ENCODE assay signal across 17 mouse cellular contexts in genomic region chr6:135202668-135203067, GRCm38 (mm10). TPM values are rescaled to one million over a fixed set of nuclear protein-coding genes. Genes with fewer than 3 reads are reported as not detected.
A peak's percentile ranks its signal among the peaks of the same experiment; 100 is the strongest.
DNase-seq lines count a peak whose midpoint lies in the region; ATAC-seq and TF ChIP-seq lines count a peak whose summit lies in the region.
"Had no signal": no experiment of that assay in that cellular context is flagged by ENCODE, and none has a peak within 500 bp of the region (broad histone marks: within the 10 kb centered on the region; RNA-seq: fewer than 3 reads in every experiment).

No protein-coding gene starts in this region.

- H3K27ac ChIP-seq in kidney, postnatal 0 days = no peak overlapping the region
- H3K27ac ChIP-seq in neural tube, embryonic 13.5 days (replicated peaks) = 0 out of 2 replicates have a peak overlapping the region, but pooled peaks have one; percentile 33
- H3K27ac ChIP-seq in neural tube, embryonic 15.5 days (replicated peaks) = no peak overlapping the region
- no peak overlapping the region for H3K27ac ChIP-seq in bone marrow, adult 2 months (ENCODE audit: control insufficient read depth, insufficient read depth, low read depth, low read length, poor library complexity)
- H3K27ac ChIP-seq: embryonic facial prominence, embryonic 13.5 days; gastrocnemius, adult 2 months; hindbrain, embryonic 13.5 days had no signal

- no peak overlapping the region for H3K9ac ChIP-seq in kidney, postnatal 0 days (ENCODE audit: low read depth, low read length)
- no peak overlapping the region for H3K9ac ChIP-seq in neural tube, embryonic 13.5 days
- H3K9ac ChIP-seq in neural tube, embryonic 15.5 days (replicated peaks) = no peak overlapping the region
- H3K9ac ChIP-seq: embryonic facial prominence, embryonic 13.5 days; hindbrain, embryonic 13.5 days; midbrain, embryonic 15.5 days had no signal

- WGBS in kidney, postnatal 0 days = 87% methylated on average over 6 of the region's 6 CpGs
- 91% methylated on average over 6 of the region's 6 CpGs for WGBS in neural tube, embryonic 13.5 days
- 90% methylated on average over 6 of the region's 6 CpGs for WGBS in neural tube, embryonic 15.5 days
- 87% methylated on average over 6 of the region's 6 CpGs for WGBS in bone marrow, adult 2 months

- no peaks in the 10 kb centered on the region for H3K9me3 ChIP-seq in kidney, postnatal 0 days (replicated peaks; ENCODE audit: low read length)
- H3K9me3 ChIP-seq in neural tube, embryonic 13.5 days = no peaks in the 10 kb centered on the region
- no peaks in the 10 kb centered on the region for H3K9me3 ChIP-seq in neural tube, embryonic 15.5 days (replicated peaks)
- H3K9me3 ChIP-seq: embryonic facial prominence, embryonic 13.5 days; hindbrain, embryonic 13.5 days; midbrain, embryonic 15.5 days had no signal

- no peaks in the 10 kb centered on the region for H3K27me3 ChIP-seq in kidney, postnatal 0 days (ENCODE audit: insufficient read depth, low read length)
- no peaks in the 10 kb centered on the region for H3K27me3 ChIP-seq in neural tube, embryonic 13.5 days
- H3K27me3 ChIP-seq in neural tube, embryonic 15.5 days (replicated peaks) = no peaks in the 10 kb centered on the region
- H3K27me3 ChIP-seq: embryonic facial prominence, embryonic 13.5 days; hindbrain, embryonic 13.5 days; midbrain, embryonic 15.5 days had no signal

- H3K4me2 ChIP-seq in kidney, postnatal 0 days (ENCODE audit: low read length) = no peak overlapping the region
- no peak overlapping the region for H3K4me2 ChIP-seq in neural tube, embryonic 13.5 days
- no peak overlapping the region for H3K4me2 ChIP-seq in neural tube, embryonic 15.5 days
- H3K4me2 ChIP-seq: embryonic facial prominence, embryonic 13.5 days; heart, embryonic 11.5 days; hindbrain, embryonic 13.5 days; midbrain, embryonic 15.5 days had no signal

- peak; percentile 17; the same call in 1 of the 2 replicates for TF ChIP-seq CTCF in kidney, postnatal 0 days (IDR thresholded peaks at IDR 0.05; ENCODE audit: low read depth)
- peak; percentile 21; the same call in 1 of the 2 replicates for TF ChIP-seq CTCF in bone marrow, adult 2 months (IDR thresholded peaks at IDR 0.05; ENCODE audit: control insufficient read depth, insufficient read depth, low read length)

- H3K4me3 ChIP-seq in kidney, postnatal 0 days (replicated peaks; ENCODE audit: low read depth, low read length) = no peak overlapping the region
- no peak overlapping the region for H3K4me3 ChIP-seq in neural tube, embryonic 13.5 days
- H3K4me3 ChIP-seq in neural tube, embryonic 15.5 days (replicated peaks) = no peak overlapping the region
- no peak overlapping the region for H3K4me3 ChIP-seq in bone marrow, adult 2 months (replicated peaks; ENCODE audit: control insufficient read depth, low read depth, low read length)
- H3K4me3 ChIP-seq: embryonic facial prominence, embryonic 13.5 days; gastrocnemius, adult 2 months; hindbrain, embryonic 13.5 days; midbrain, embryonic 15.5 days had no signal

- no peaks in the 10 kb centered on the region for H3K36me3 ChIP-seq in kidney, postnatal 0 days (ENCODE audit: insufficient read depth, low read length)
- H3K36me3 ChIP-seq in neural tube, embryonic 13.5 days = no peaks in the 10 kb centered on the region
- no peaks in the 10 kb centered on the region for H3K36me3 ChIP-seq in neural tube, embryonic 15.5 days
- H3K36me3 ChIP-seq: embryonic facial prominence, embryonic 13.5 days; hindbrain, embryonic 13.5 days; midbrain, embryonic 15.5 days had no signal

- no peaks in the 10 kb centered on the region for H3K4me1 ChIP-seq in kidney, postnatal 0 days (replicated peaks; ENCODE audit: insufficient read depth, low read length)
- H3K4me1 ChIP-seq in neural tube, embryonic 13.5 days (replicated peaks) = peaks cover 31% of the 10 kb centered on the region
- peaks cover 33% of the 10 kb centered on the region for H3K4me1 ChIP-seq in neural tube, embryonic 15.5 days
- no peaks in the 10 kb centered on the region; the same call in 1 of the 2 replicates for H3K4me1 ChIP-seq in bone marrow, adult 2 months (ENCODE audit: control insufficient read depth, insufficient read depth, low read length)

- no peak for TF ChIP-seq POLR2A in bone marrow, adult 2 months (IDR thresholded peaks at IDR 0.05; ENCODE audit: borderline replicate concordance, control insufficient read depth, low read depth, low read length)

- no peak for DNase-seq in kidney, postnatal 0 days (ENCODE audit: low spot score)
- DNase-seq in kidney, postnatal 14 days = no peak
- DNase-seq in retina, postnatal 1 day = no peak
- DNase-seq: cerebellum, adult 9-11 months; gastrocnemius, adult 2 months; heart, postnatal 10 days; left cerebral cortex, postnatal 4 days; lung, postnatal 10 days; right cerebral cortex, adult 18-20 months had no signal

- ATAC-seq in kidney, postnatal 0 days (replicated peaks; ENCODE audit: low FRiP score, low read depth) = no peak
- no peak for ATAC-seq in neural tube, embryonic 13.5 days (ENCODE audit: low read depth)
- ATAC-seq in neural tube, embryonic 15.5 days (ENCODE audit: low FRiP score) = no peak
- no peak for ATAC-seq in CD4-positive, CD25-positive, alpha-beta regulatory T cell, adult 4 months
- ATAC-seq: midbrain, embryonic 15.5 days had no signal

RNA-seq across cellular contexts. Expression of gene Hebp1, which starts 4.8 kb away (rescaled TPM):
- 48.0 and 52.3 TPM in 2 replicates for polyA plus RNA-seq in kidney, postnatal 0 days (2015; fragmentation: Nextera tagmentation; extraction: Ambion mirVana)
- polyA plus RNA-seq in neural tube, embryonic 13.5 days (2015; fragmentation: Nextera tagmentation; extraction: Ambion mirVana) = 5.2 and 6.3 TPM in 2 replicates
- polyA plus RNA-seq in neural tube, embryonic 15.5 days (2015; fragmentation: Nextera tagmentation; extraction: Ambion mirVana) = 6.2 and 10.8 TPM in 2 replicates
- 103 and 178 TPM in 2 replicates for polyA plus RNA-seq in bone marrow, adult 2 months (2011; ENCODE audit: insufficient read depth, insufficient read length, low replicate concordance, missing spikeins)
- polyA plus RNA-seq in CD4-positive, CD25-positive, alpha-beta regulatory T cell, adult 4 months (2017; shearing (Covaris generic)) = 1 to 10 TPM in 1 of 2 experiments, not detected in 1; 1.0 TPM

RNA-seq across cellular contexts. Expression of gene Fam234b, which starts 4.9 kb away (rescaled TPM):
- 31.8 and 34.8 TPM in 2 replicates for polyA plus RNA-seq in kidney, postnatal 0 days (2015; fragmentation: Nextera tagmentation; extraction: Ambion mirVana)
- 82.9 and 92.2 TPM in 2 replicates for polyA plus RNA-seq in neural tube, embryonic 13.5 days (2015; fragmentation: Nextera tagmentation; extraction: Ambion mirVana)
- 99.6 and 105 TPM in 2 replicates for polyA plus RNA-seq in neural tube, embryonic 15.5 days (2015; fragmentation: Nextera tagmentation; extraction: Ambion mirVana)
- 28.7 and 38.2 TPM in 2 replicates for polyA plus RNA-seq in bone marrow, adult 2 months (2011; ENCODE audit: insufficient read depth, insufficient read length, low replicate concordance, missing spikeins)
- 10 to 100 TPM; 18.0 to 23.1 TPM for polyA plus RNA-seq in CD4-positive, CD25-positive, alpha-beta regulatory T cell, adult 4 months (2017; shearing (Covaris generic))

RNA-seq across cellular contexts. Expression of gene Gsg1, which starts 51.5 kb away (rescaled TPM):
- 0.37 and 0.62 TPM in 2 replicates for polyA plus RNA-seq in kidney, postnatal 0 days (2015; fragmentation: Nextera tagmentation; extraction: Ambion mirVana)
- polyA plus RNA-seq in neural tube, embryonic 13.5 days (2015; fragmentation: Nextera tagmentation; extraction: Ambion mirVana) = 0.33 and 0.61 TPM in 2 replicates
- 0.59 TPM in 1 of 2 replicates, not detected in the other for polyA plus RNA-seq in neural tube, embryonic 15.5 days (2015; fragmentation: Nextera tagmentation; extraction: Ambion mirVana)
- polyA plus RNA-seq in bone marrow, adult 2 months (2011; ENCODE audit: insufficient read depth, insufficient read length, low replicate concordance, missing spikeins) = not detected in 2 replicates
- not detected for polyA plus RNA-seq in CD4-positive, CD25-positive, alpha-beta regulatory T cell, adult 4 months (2017; shearing (Covaris generic))
- polyA plus RNA-seq: midbrain, embryonic 15.5 days had no signal
